Mouse (Mus musculus) liver, adult 2 months (tissue): Measurements from ENCODE around the gene Angptl2. TPM values are rescaled to one million over a fixed set of nuclear protein-coding genes. Genes with fewer than 3 reads are reported as not detected.

ENCODE experiments used
- DNase-seq: peaks from one replicate; pipeline ENCODE4 v3.0.0-alpha.2; 2011; ENCODE audit warnings: low read depth, low spot score; ENCODE audit errors: extremely low read depth
- H3K27ac ChIP-seq: fragments of 200-500 bp; replicated peaks from 2 replicates; pipeline ENCODE4 v1.5.1; 2012; ENCODE audit warnings: low read depth, mild to moderate bottlenecking, control low read depth, inconsistent platforms, low read length; ENCODE audit not compliant: insufficient read depth
- H3K27me3 ChIP-seq: fragments of 200-500 bp; 2 replicates; pipeline ENCODE4 v1.6.1; 2012; ENCODE audit warnings: mild to moderate bottlenecking, moderate library complexity, low read length, inconsistent platforms; ENCODE audit not compliant: control insufficient read depth, insufficient read depth
- H3K36me3 ChIP-seq: fragments of 200-500 bp; 2 replicates; pipeline ENCODE4 v1.6.1; 2012; ENCODE audit warnings: low read length, inconsistent platforms; ENCODE audit not compliant: control insufficient read depth, insufficient read depth
- H3K4me1 ChIP-seq: fragments of 200-500 bp; 2 replicates; pipeline ENCODE4 v1.6.1; 2011; ENCODE audit warnings: low read length; ENCODE audit not compliant: control insufficient read depth, insufficient read depth
- H3K4me3 ChIP-seq: fragments of 200-500 bp; 2 replicates; pipeline ENCODE4 v1.5.1; 2011; ENCODE audit warnings: low read depth, mild to moderate bottlenecking, control low read depth, low read length, moderate library complexity; ENCODE audit not compliant: insufficient read depth
- H3K79me2 ChIP-seq: fragments of 200-500 bp; 2 replicates; pipeline ENCODE4 v1.6.1; 2012; ENCODE audit warnings: inconsistent platforms, mild to moderate bottlenecking, low read length, moderate library complexity; ENCODE audit not compliant: control insufficient read depth, insufficient read depth
- H3K9ac ChIP-seq: fragments of 200-500 bp; 2 replicates; pipeline ENCODE4 v1.6.1; 2012; ENCODE audit warnings: low read depth, mild to moderate bottlenecking, control low read depth, inconsistent platforms, low read length
- CTCF ChIP-seq: fragments of 200-500 bp; IDR thresholded peaks from 2 replicates; pipeline ENCODE4 v1.5.1; 2011; ENCODE audit warnings: low read depth, low read length, control low read depth
- POLR2A ChIP-seq: fragments of 200-500 bp; IDR thresholded peaks from 2 replicates; pipeline ENCODE4 v1.6.1; 2011; ENCODE audit warnings: low read length, control low read depth; ENCODE audit not compliant: insufficient read depth; ENCODE audit errors: extremely low read depth
- WGBS: fragments of 180-500 bp; shearing (Covaris S2); methylation state at CpG from one replicate; pipeline ENCODE4 v1.1.7; 2018; 5-methylcytosine and 5-hydroxymethylcytosine counted together
- polyA plus RNA-seq: library from polyadenylated mRNA; depleted of rRNA; stranded (reverse); fragments of >200 nt; gene quantifications from 2 replicates; pipeline ENCODE4 v1.2.3, GENCODE M21; 2012
- total RNA-seq: library from RNA; depleted of rRNA; stranded (reverse); fragments of >200 nt; gene quantifications from 2 replicates; pipeline ENCODE4 v1.2.3, GENCODE M21; 2014

Gene Angptl2
- total and polyA plus RNA-seq, 2 experiments: 11.3 to 17.0 TPM

DNA sequence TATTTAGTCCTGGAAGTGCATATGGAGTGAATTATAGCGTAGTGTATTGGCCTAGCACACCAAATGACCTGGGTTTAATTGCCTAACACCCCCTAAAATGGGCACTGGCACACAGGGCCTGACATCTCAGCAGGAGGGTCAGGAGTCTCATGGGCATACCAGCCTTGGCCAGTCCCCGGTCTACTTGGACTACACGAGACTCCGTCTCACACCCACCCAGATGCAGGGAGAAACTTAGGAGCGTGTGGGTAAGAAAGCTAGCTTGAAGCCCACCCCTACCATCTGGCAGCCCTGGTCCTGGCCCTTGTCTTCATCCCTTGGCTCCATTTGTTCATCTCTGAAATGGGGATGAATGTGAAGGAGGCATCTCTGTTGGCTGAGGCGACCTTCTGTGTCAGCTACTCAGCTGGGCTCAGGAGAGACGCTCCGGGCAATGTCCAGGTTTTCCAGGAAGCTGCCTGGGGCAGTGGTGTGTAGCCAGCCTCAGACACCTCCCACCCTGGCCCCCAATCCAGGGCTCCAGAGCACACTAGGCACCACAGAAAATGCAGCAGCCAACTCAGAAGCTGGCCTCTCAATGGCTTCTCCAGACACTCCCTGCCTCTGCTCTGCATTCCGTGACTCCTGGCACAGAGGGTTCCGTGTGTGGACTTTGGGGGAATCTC, 4.9 kb downstream of the Angptl2 start:
- TF ChIP-seq CTCF (no peak), POLR2A (no peak)
- Histone ChIP-seq H3K4me1 (peaks cover 9% of the 10 kb centered on the region), H3K79me2 (no peaks in the 10 kb centered on the region), H3K9ac (no peak overlapping the region), H3K27me3 (no peaks in the 10 kb centered on the region), H3K36me3 (no peaks in the 10 kb centered on the region), H3K4me3 (no peak overlapping the region), H3K27ac (no peak overlapping the region)
- no peak for DNase-seq
- 85% methylated on average over 10 of the region's 10 CpGs for WGBS

DNA sequence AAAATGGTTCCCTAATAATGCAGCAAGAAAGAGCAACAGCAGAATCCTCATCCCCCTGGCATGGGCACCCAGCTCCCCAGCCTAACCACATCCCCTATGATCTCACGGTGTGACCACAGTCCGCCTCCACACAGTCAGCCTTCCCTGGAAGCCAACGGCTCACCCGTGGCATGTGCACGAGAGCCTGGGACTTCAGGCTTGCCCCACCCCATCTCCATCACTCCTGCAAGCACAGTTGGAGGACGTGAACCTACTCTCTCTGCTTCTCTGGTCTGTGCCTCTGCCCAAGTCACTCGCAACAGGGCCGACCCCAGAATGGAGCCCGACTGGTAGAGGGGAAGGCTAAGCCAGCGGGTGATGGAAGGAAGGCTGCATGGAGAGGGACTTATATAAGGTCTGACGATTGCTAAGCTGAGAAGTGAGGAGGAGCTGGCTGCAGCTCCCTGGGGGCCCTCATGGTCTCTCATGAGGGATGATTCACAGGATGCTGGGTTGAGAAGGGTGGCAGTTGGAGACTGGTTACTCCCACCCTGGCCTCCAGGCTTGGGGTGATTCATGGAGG, 5.6 kb downstream of the Angptl2 start:
- no peaks in the 10 kb centered on the region for H3K36me3 ChIP-seq
- 83% methylated on average over 11 of the region's 11 CpGs for WGBS
- peaks cover 9% of the 10 kb centered on the region for H3K4me1 ChIP-seq
- no peaks in the 10 kb centered on the region for H3K79me2 ChIP-seq
- H3K4me3 ChIP-seq: no peak overlapping the region
- no peak overlapping the region for H3K9ac ChIP-seq
- no peak overlapping the region for H3K27ac ChIP-seq
- H3K27me3 ChIP-seq: no peaks in the 10 kb centered on the region
- TF ChIP-seq POLR2A (no peak), CTCF (no peak)
- DNase-seq: no peak

DNA sequence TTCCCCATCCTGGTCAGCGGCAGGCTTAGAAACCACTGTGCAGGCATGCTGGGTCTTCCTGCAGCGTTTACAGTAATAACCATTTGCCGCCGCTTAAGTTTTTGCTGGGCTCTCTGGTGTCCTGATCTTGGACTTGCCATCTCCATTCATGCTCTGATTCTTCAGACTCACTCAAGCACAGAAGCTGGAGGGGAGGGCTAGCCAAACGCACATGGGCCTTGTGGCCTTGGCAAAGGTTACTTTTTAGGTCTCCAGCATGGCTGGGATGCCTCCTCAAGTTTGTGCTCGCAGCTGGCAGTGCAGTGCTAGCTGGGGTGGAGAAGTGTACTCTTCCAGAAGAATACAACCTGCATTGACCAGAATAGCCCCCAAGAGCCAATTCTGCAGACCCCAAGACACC, 6.6 kb downstream of the Angptl2 start:
- no peak overlapping the region for H3K27ac ChIP-seq
- H3K9ac ChIP-seq: no peak overlapping the region
- no peak for DNase-seq
- 84% methylated on average over 6 of the region's 6 CpGs for WGBS
- no peaks in the 10 kb centered on the region for H3K27me3 ChIP-seq
- H3K4me1 ChIP-seq: peaks cover 9% of the 10 kb centered on the region
- no peak overlapping the region for H3K4me3 ChIP-seq
- H3K36me3 ChIP-seq: no peaks in the 10 kb centered on the region
- H3K79me2 ChIP-seq: no peaks in the 10 kb centered on the region
- TF ChIP-seq POLR2A (no peak), CTCF (no peak)

DNA sequence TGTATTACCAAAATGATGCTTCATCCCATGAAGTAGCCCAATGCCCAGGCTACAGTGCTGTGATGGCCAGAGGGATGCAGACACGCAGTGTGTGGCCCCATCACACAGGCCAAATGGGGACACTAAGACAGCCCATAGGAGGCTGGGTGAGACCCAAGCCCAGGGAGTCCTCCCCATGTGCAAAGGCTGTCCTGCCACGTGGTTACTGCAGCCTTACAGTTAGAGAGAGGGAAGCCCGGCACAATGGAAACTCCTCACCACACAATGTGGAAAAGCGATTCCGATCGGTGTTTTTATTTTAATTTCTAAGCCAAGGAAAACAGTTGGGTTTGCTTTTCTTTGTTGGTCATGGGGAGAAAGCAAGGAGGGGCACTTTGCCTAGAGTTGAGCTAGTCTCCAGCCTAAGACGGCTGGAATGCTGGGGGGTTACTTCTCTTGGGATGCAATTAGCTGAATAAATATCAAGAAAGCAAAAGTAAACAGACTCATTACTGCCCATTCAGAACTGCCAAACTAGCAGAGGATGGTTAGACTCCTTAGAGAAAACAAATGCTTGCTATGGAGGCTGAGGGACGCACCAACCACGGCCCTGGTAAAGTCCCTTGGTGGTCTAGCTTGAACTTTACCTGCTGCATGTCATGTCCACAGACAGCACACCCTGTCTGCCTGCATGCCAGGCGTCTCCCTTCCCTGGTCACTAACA, 7.9 kb downstream of the Angptl2 start:
- H3K27ac ChIP-seq: no peak overlapping the region
- H3K79me2 ChIP-seq: no peaks in the 10 kb centered on the region
- TF ChIP-seq POLR2A (no peak), CTCF (no peak)
- H3K9ac ChIP-seq: no peak overlapping the region
- no peaks in the 10 kb centered on the region for H3K36me3 ChIP-seq
- no peak for DNase-seq
- 75% methylated on average over 10 of the region's 10 CpGs for WGBS
- H3K4me3 ChIP-seq: no peak overlapping the region
- H3K4me1 ChIP-seq: peaks cover 13% of the 10 kb centered on the region
- H3K27me3 ChIP-seq: no peaks in the 10 kb centered on the region

DNA sequence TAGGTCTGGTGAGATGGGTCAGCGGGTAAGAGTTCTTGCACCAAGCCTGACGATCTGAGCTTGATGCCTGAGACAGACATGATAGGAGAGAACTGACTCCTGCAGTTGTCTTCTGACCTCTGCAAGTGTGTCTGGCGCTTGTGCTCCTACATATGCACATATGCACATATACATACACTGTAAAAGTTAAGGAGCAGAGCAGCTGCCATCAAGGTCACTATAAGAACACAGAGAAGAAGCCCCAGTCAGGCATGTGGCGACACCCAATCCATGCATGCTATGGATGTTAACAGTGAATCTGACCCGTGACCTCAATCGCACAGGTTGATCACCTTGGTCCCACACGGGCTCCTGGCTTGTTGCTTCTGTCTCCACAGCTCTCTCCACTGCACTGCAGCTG, 10.1 kb downstream of the Angptl2 start:
- 95% methylated on average over 7 of the region's 7 CpGs for WGBS
- no peaks in the 10 kb centered on the region for H3K79me2 ChIP-seq
- no peak for DNase-seq
- H3K9ac ChIP-seq: no peak overlapping the region
- no peaks in the 10 kb centered on the region for H3K27me3 ChIP-seq
- H3K36me3 ChIP-seq: no peaks in the 10 kb centered on the region
- TF ChIP-seq POLR2A (no peak), CTCF (no peak)
- H3K4me3 ChIP-seq: no peak overlapping the region
- H3K27ac ChIP-seq: no peak overlapping the region
- peaks cover 13% of the 10 kb centered on the region for H3K4me1 ChIP-seq

DNA sequence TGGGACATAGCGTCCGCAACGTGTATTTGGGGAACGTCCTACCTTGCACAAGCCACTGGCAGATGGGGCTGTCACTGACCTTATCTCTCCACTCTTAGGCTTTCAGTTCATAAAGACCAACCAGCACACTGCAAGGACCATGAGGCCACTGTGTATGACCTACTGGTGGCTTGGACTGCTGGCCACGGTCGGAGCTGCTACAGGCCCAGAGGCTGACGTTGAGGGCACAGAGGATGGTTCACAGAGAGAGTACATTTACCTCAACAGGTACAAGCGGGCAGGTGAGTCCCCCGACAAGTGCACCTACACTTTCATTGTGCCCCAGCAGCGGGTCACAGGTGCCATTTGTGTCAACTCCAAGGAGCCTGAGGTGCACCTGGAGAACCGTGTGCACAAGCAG, 12.2 kb downstream of the Angptl2 start:
- H3K79me2 ChIP-seq: no peaks in the 10 kb centered on the region
- H3K9ac ChIP-seq: no peak overlapping the region
- H3K4me1 ChIP-seq: peaks cover 13% of the 10 kb centered on the region
- DNase-seq: no peak
- no peak overlapping the region for H3K27ac ChIP-seq
- H3K27me3 ChIP-seq: no peaks in the 10 kb centered on the region
- TF ChIP-seq CTCF: no peak
- no peak for TF ChIP-seq POLR2A
- H3K36me3 ChIP-seq: no peaks in the 10 kb centered on the region
- H3K4me3 ChIP-seq: no peak overlapping the region
- WGBS: 90% methylated on average over 11 of the region's 11 CpGs
